Mouse (Mus musculus) lung, postnatal 25 days (tissue): ENCODE measurements around the gene Crocc2.

ENCODE experiments used
- DNase-seq: peaks from one replicate; pipeline ENCODE4 v3.0.0; 2022; ENCODE audit warnings: low spot score

The Crocc2 gene

DNA sequence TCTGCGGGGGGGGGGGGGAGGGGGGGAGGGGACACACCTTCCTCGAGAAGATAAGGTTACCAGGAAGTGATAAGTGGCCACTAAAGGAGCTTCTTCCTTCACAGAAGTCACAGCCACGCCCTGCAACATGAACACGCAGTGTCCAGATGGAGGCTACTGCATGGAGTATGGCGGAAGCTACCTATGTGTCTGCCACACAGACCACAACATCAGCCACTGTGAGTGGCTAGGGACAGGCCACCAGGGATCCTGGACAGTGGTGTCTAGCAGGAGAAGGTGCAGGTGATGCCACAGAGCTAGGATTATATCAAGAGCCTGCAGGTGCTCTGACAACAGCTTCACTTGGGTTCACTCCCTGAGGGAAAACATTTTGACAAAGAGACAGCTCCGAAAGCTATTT lies 103.2 kb downstream of the Crocc2 start:
- no peak for DNase-seq

DNA sequence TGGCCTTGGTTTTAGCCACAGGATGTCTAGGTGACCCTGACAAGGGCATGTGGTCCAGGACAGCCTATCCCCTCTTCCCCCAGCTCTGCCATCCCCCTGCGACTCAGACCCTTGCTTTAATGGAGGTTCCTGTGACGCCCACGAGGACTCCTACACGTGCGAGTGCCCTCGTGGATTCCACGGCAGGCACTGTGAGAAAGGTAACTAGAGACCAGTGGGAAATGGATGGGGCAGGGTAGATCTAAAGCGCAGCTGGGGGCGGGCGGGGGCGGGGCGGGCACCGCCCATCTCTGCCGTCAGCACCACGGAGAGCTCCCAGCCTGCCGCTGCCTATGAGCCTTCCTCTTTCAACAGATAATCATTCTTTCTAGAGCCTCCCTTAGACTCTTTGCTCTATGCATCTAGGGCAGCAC lies 103.9 kb downstream of the Crocc2 start:
- no peak for DNase-seq

DNA sequence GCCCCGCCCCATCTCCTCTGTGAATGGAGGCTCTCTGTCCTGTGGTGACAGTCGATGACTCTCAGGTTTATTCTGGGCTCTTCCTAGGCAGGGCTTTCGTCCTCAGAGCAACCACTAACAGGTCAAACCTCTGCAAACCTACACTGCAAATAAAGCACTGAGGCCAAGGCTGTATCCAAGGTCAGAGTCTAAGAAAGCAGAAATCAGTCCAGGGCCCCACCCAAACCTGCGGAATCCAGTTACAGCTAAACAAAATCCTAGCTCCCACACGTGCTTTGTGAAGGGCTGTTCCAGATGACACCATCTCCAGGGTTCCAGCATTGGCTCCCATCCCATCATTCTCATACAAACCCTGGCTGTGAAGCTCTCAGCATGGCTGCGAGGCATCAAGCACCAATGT lies 107.0 kb downstream of the Crocc2 start:
- no peak for DNase-seq

GRCm38 (mm10) chr1:93277041-93277440 lies 108.5 kb downstream of the Crocc2 start:
- no peak for DNase-seq
